Mouse (Mus musculus) thymus, postnatal 36 days (tissue): ENCODE data around the gene Fmnl2.

Experiments
- DNase-seq, 2 experiments: peaks; one replicate each; pipeline ENCODE4 v3.0.0; 2022; ENCODE audit warnings: mixed read lengths in 2 of 2

Fmnl2 gene

GRCm38 (mm10) chr2:52866151-52866550 lies 8.5 kb downstream of the Fmnl2 start:
- no peak for DNase-seq

- DNase-seq, result no peak
Measured at GRCm38 (mm10) chr2:52867781-52868180, 10.1 kb downstream of the Fmnl2 start.

- DNase-seq, result no peak
Measured at GRCm38 (mm10) chr2:52868181-52868580, 10.5 kb downstream of the Fmnl2 start.

- DNase-seq, result no peak
Measured at GRCm38 (mm10) chr2:52872636-52873035, 15.0 kb downstream of the Fmnl2 start.

- DNase-seq, result no peak
Measured at GRCm38 (mm10) chr2:52873276-52874063, 15.8 kb downstream of the Fmnl2 start.

GRCm38 (mm10) chr2:52874721-52875120 lies 17.1 kb downstream of the Fmnl2 start:
- no peak for DNase-seq

- DNase-seq, result no peak
Measured at GRCm38 (mm10) chr2:52875801-52876200, 18.1 kb downstream of the Fmnl2 start.

- no peak for DNase-seq
Measured at GRCm38 (mm10) chr2:52883401-52883800, 25.7 kb downstream of the Fmnl2 start.

- DNase-seq, result no peak
Measured at GRCm38 (mm10) chr2:52884082-52884481, 26.4 kb downstream of the Fmnl2 start.

- no peak for DNase-seq
Measured at GRCm38 (mm10) chr2:52885071-52885470, 27.4 kb downstream of the Fmnl2 start.

GRCm38 (mm10) chr2:52887281-52887680 lies 29.6 kb downstream of the Fmnl2 start:
- no peak for DNase-seq

- peak in 1 of 2 experiments; percentile 7 for DNase-seq
Measured at GRCm38 (mm10) chr2:52891115-52891514, 33.5 kb downstream of the Fmnl2 start.

- no peak for DNase-seq
Measured at GRCm38 (mm10) chr2:52891744-52892143, 34.1 kb downstream of the Fmnl2 start.

- no peak for DNase-seq
Measured at GRCm38 (mm10) chr2:52894983-52895621, 37.4 kb downstream of the Fmnl2 start.

GRCm38 (mm10) chr2:52896995-52897394 lies 39.3 kb downstream of the Fmnl2 start:
- no peak for DNase-seq

- DNase-seq, result no peak
Measured at GRCm38 (mm10) chr2:52900780-52901179, 43.1 kb downstream of the Fmnl2 start.

- no peak for DNase-seq
Measured at GRCm38 (mm10) chr2:52901300-52902013, 43.8 kb downstream of the Fmnl2 start.

- no peak for DNase-seq
Measured at GRCm38 (mm10) chr2:52902456-52902855, 44.8 kb downstream of the Fmnl2 start.

- DNase-seq, result no peak
Measured at GRCm38 (mm10) chr2:52903228-52903963, 45.7 kb downstream of the Fmnl2 start.

- no peak for DNase-seq
Measured at GRCm38 (mm10) chr2:52904526-52904925, 46.9 kb downstream of the Fmnl2 start.

GRCm38 (mm10) chr2:52913311-52913710 lies 55.7 kb downstream of the Fmnl2 start:
- no peak for DNase-seq

- no peak for DNase-seq
Measured at GRCm38 (mm10) chr2:52913746-52914145, 56.1 kb downstream of the Fmnl2 start.

GRCm38 (mm10) chr2:52915536-52915935 lies 57.9 kb downstream of the Fmnl2 start:
- DNase-seq, result no peak
